In the genomic region with DNA sequence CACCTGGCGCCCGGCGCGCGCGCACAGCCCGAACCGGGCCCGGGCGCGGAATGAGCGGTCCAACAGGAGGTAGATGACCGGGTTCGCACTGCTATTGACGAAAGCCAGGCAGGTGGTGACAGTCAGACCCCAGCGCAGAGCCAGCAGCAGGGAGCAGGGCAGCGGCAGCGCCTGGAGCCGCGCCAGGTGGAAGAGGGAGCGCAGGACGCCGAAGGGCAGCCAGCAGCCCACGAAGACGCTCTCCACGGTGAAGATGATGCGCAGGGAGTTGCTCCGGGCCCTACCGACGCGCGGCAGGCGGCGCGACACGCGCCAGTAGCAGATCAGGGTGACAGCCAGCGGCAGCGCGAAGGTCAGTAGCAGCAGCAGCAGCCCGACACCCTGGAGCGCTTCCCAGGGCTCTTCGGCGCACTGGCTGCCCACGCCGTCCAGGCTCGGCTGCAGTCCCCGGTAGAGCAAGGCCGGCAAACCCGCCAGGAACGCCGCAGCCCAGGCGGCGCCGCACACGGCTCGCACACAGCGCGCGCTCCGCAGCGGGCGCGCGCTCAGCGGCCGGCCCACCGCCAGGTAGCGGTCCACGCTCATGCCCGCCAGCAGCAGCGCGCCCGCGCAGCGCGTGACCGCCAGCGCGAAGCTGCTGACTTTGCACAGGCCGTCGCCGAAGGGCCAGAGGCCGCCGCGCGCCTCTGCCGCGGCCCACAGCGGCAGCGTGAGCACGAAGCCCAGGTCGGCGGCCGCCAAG, we compare ENCODE assay signal across 9 mouse cellular contexts. TPM values are rescaled to one million over a fixed set of nuclear protein-coding genes. Genes with fewer than 3 reads are reported as not detected.
A peak's percentile ranks its signal among the peaks of the same experiment; 100 is the strongest.
DNase-seq lines count a peak whose midpoint lies in the region; ATAC-seq lines count a peak whose summit lies in the region.
"Had no signal": no experiment of that assay in that cellular context is flagged by ENCODE, and none has a peak within 500 bp of the region (broad histone marks: within the 10 kb centered on the region; RNA-seq: fewer than 3 reads in every experiment).

No protein-coding gene starts in this region.

- ATAC-seq in frontal cortex, adult (ENCODE audit: low TSS enrichment) = peak; percentile 79
- peak; percentile 74 for ATAC-seq in lung, embryonic 16.5 days (ENCODE audit: low read depth)

- no peaks in the 10 kb centered on the region for H3K9me3 ChIP-seq in lung, embryonic 16.5 days (ENCODE audit: control insufficient read depth, low read length)

- H3K4me3 ChIP-seq in lung, embryonic 16.5 days (ENCODE audit: low read length) = peak overlapping the region; percentile 57

- peaks cover 48% of the 10 kb centered on the region for H3K27me3 ChIP-seq in lung, embryonic 16.5 days (ENCODE audit: control insufficient read depth, insufficient read depth, low read depth, low read length)

- WGBS in lung, embryonic 16.5 days = under 1% methylated on average over 79 of the region's 95 CpGs

- H3K4me1 ChIP-seq in lung, embryonic 16.5 days (replicated peaks; ENCODE audit: control insufficient read depth, insufficient read depth, low read length) = peaks cover 11% of the 10 kb centered on the region

- H3K27ac ChIP-seq in lung, embryonic 16.5 days (ENCODE audit: low read length) = no peak overlapping the region

- H3K9ac ChIP-seq in lung, embryonic 16.5 days (ENCODE audit: low read length) = peak overlapping the region; percentile 43

- DNase-seq in Muller cell, postnatal 12 days (ENCODE audit: inconsistent ontology term) = peak; percentile 66
- peak; percentile 83 for DNase-seq in cerebellum, adult 8-10 months
- DNase-seq in heart, postnatal 4 days = peak; percentile 70
- DNase-seq in layer of hippocampus, postnatal 10 days (ENCODE audit: low spot score in 2 of 2) = peak; percentile 71 to 81
- peak; percentile 61 for DNase-seq in retina, postnatal 7 days (ENCODE audit: low read depth, low spot score)
- no peak for DNase-seq in spleen, adult 18-20 months

- H3K36me3 ChIP-seq in lung, embryonic 16.5 days (ENCODE audit: control insufficient read depth, insufficient read depth, low read length) = no peaks in the 10 kb centered on the region

- H3K4me2 ChIP-seq in lung, embryonic 16.5 days (ENCODE audit: low read depth, low read length) = peak overlapping the region; percentile 94

RNA-seq across cellular contexts. Expression of gene Gpr25, which starts 0.6 kb away (rescaled TPM):
- total RNA-seq in heart, postnatal 4 days (2021) = not detected
- total RNA-seq in layer of hippocampus, postnatal 10 days (2021) = 10 to 100 TPM; 10.4 to 13.2 TPM
- not detected in 2 replicates for polyA plus RNA-seq in lung, embryonic 16.5 days (2015; fragmentation: Nextera tagmentation; extraction: Ambion mirVana)
- total RNA-seq: adrenal gland, postnatal 4 days had no signal

RNA-seq across cellular contexts. Expression of gene Inava, which starts 26.0 kb away (rescaled TPM):
- total RNA-seq in heart, postnatal 4 days (2021) = not detected
- total RNA-seq in layer of hippocampus, postnatal 10 days (2021) = 1 to 10 TPM; 7.6 TPM
- polyA plus RNA-seq in lung, embryonic 16.5 days (2015; fragmentation: Nextera tagmentation; extraction: Ambion mirVana) = 15.2 and 15.3 TPM in 2 replicates

RNA-seq across cellular contexts. Expression of gene Mroh3, which starts 47.4 kb away (rescaled TPM):
- total RNA-seq in heart, postnatal 4 days (2021) = not detected
- 1 to 10 TPM; 2.2 to 2.3 TPM for total RNA-seq in layer of hippocampus, postnatal 10 days (2021)
- 0.24 TPM in 1 of 2 replicates, not detected in the other for polyA plus RNA-seq in lung, embryonic 16.5 days (2015; fragmentation: Nextera tagmentation; extraction: Ambion mirVana)
- total RNA-seq: adrenal gland, postnatal 4 days had no signal

Comparison
In these comparisons a context has a peak if more than half of its experiments do, and no peak if none do; other contexts are left out.
1. DNase-seq: peak in Muller cell, postnatal 12 days (single experiment), cerebellum, adult 8-10 months (single experiment), heart, postnatal 4 days (single experiment), layer of hippocampus, postnatal 10 days (2 of 2) and retina, postnatal 7 days (single experiment); none in spleen, adult 18-20 months (0 of 2).
2. RNA of gene Gpr25, which starts 0.6 kb away (total RNA-seq): 10.4 to 13.2 TPM in layer of hippocampus, postnatal 10 days; not detected in heart, postnatal 4 days; every median in the first group is over 10 times any median in the second.
3. RNA of gene Inava, which starts 26.0 kb away (total RNA-seq): 7.6 TPM in layer of hippocampus, postnatal 10 days; not detected in heart, postnatal 4 days; every median in the first group is over 4 times any median in the second.